Mouse (Mus musculus) cortical plate, adult 2 months (tissue): ENCODE measurements at regions not wholly inside any gene's neighbourhood (a gene's known extent, or its start where the extent isn't known, plus 50 kb on each side); places are given as distances from the start of the nearest gene placed in this dataset.

Source experiments
- CTCF ChIP-seq: fragments of 200-500 bp; IDR thresholded peaks from 2 replicates; pipeline ENCODE4 v1.5.1; 2011; ENCODE audit warnings: mild to moderate bottlenecking, control low read depth, low read length; ENCODE audit not compliant: insufficient read depth; ENCODE audit errors: extremely low read depth
- POLR2A ChIP-seq: fragments of 200-500 bp; IDR thresholded peaks from 2 replicates; pipeline ENCODE4 v1.6.1; 2011; ENCODE audit warnings: mild to moderate bottlenecking, low read length, control low read depth; ENCODE audit not compliant: insufficient read depth; ENCODE audit errors: extremely low read depth

DNA sequence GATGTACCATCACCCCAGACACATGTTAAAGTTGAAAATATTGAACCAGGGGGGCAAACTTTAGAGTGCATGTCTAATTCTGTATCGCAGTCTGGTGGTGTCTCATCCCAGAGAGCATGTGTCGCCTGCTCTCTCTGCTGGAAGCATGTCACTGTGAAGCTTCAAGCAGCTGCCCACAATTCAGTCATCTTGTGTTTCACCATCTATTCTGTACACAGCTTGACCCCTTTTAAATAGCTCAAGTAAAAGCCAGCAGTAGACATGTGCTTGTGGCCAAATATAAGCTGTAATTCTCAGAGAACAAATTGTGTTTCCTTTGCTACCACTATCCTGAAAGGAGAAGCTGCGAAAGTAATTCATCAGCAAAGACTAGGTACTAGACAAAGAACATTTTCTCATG lies 96.6 kb upstream of the Htr2a start:
- TF ChIP-seq CTCF (no peak), POLR2A (no peak)
